Mouse (Mus musculus): ENCODE measurements around the gene Pecr.

GRCm38 (mm10) chr1:72316901-72317300 lies 32.8 kb upstream of the Pecr start:
- TF ChIP-seq CTCF (IDR thresholded peaks at IDR 0.05; ENCODE audit: control insufficient read depth, insufficient read depth, low read length) (no peak), POLR2A (IDR thresholded peaks at IDR 0.05; ENCODE audit: borderline replicate concordance, control insufficient read depth, low read depth, low read length) (no peak)
